Mouse (Mus musculus): Measurements from ENCODE around the gene Myo1h. TPM values are rescaled to one million over a fixed set of nuclear protein-coding genes. Genes with fewer than 3 reads are reported as not detected.

Myo1h gene
- polyA plus RNA-seq, 1 experiment = 1.4 TPM

- no peaks in the 10 kb centered on the region for H3K79me2 ChIP-seq (ENCODE audit: control insufficient read depth, insufficient read depth)
- H3ac ChIP-seq (ENCODE audit: control insufficient read depth, insufficient read length) = no peak overlapping the region
- no peak for TF ChIP-seq MYOD1 (IDR thresholded peaks at IDR 0.05; ENCODE audit: control insufficient read depth in 1 of 3, insufficient read length in 2 of 3, low read depth in 2 of 3)
- TF ChIP-seq TCF3 (IDR thresholded peaks at IDR 0.05; ENCODE audit: insufficient read length, low read depth) = no peak
- TF ChIP-seq MYOG (IDR thresholded peaks at IDR 0.05; ENCODE audit: control insufficient read depth in 1 of 3, insufficient read depth in 1 of 3, insufficient read length in 2 of 3, low read depth in 2 of 3) = no peak
- TF ChIP-seq POLR2A (IDR thresholded peaks at IDR 0.05; ENCODE audit: insufficient read length, low read depth) = no peak
- TF ChIP-seq SRF (IDR thresholded peaks at IDR 0.05; ENCODE audit: control insufficient read depth, insufficient read length, low read depth) = no peak
- TF ChIP-seq TCF12 (IDR thresholded peaks at IDR 0.05; ENCODE audit: insufficient read depth, poor library complexity, severe bottlenecking) = no peak
- TF ChIP-seq CEBPB (IDR thresholded peaks at IDR 0.05; ENCODE audit: insufficient read depth, poor library complexity, severe bottlenecking) = no peak
- no peak for TF ChIP-seq USF1 (IDR thresholded peaks at IDR 0.05; ENCODE audit: low read depth)
- TF ChIP-seq REST (IDR thresholded peaks at IDR 0.05; ENCODE audit: insufficient read depth, insufficient read length) = no peak
- no peak for TF ChIP-seq E2F4 (IDR thresholded peaks at IDR 0.05; ENCODE audit: insufficient read depth)
- TF ChIP-seq POLR2AphosphoS2 (IDR thresholded peaks at IDR 0.05; ENCODE audit: insufficient read length, low read depth) = no peak
- TF ChIP-seq MAX (IDR thresholded peaks at IDR 0.05; ENCODE audit: low read depth) = no peak
- no peaks in the 10 kb centered on the region for H3K27me3 ChIP-seq (ENCODE audit: control insufficient read depth, insufficient read depth, insufficient read length)
- no peak overlapping the region for H3K4me2 ChIP-seq (ENCODE audit: low read depth)
- no peak overlapping the region for H3K4me3 ChIP-seq
- H3K36me3 ChIP-seq (ENCODE audit: control insufficient read depth, insufficient read depth) = peaks cover 16% of the 10 kb centered on the region
Observed at GRCm38 (mm10) chr5:114408846-114409245, 119.9 kb downstream of the Myo1h start.

- Histone ChIP-seq H3K36me3 (ENCODE audit: control insufficient read depth, insufficient read depth) (peaks cover 19% of the 10 kb centered on the region), H3ac (ENCODE audit: control insufficient read depth, insufficient read length) (no peak overlapping the region), H3K27me3 (ENCODE audit: control insufficient read depth, insufficient read depth, insufficient read length) (no peaks in the 10 kb centered on the region), H3K4me3 (no peak overlapping the region), H3K79me2 (ENCODE audit: control insufficient read depth, insufficient read depth) (no peaks in the 10 kb centered on the region), H3K4me2 (ENCODE audit: low read depth) (no peak overlapping the region)
- TF ChIP-seq SRF (IDR thresholded peaks at IDR 0.05; ENCODE audit: control insufficient read depth, insufficient read length, low read depth) = no peak
- no peak for TF ChIP-seq POLR2AphosphoS2 (IDR thresholded peaks at IDR 0.05; ENCODE audit: insufficient read length, low read depth)
- peak in 2 of 3 experiments; percentile 42 to 62 for TF ChIP-seq MYOD1 (IDR thresholded peaks at IDR 0.05; ENCODE audit: control insufficient read depth in 1 of 3, insufficient read length in 2 of 3, low read depth in 2 of 3)
- TF ChIP-seq POLR2A (IDR thresholded peaks at IDR 0.05; ENCODE audit: insufficient read length, low read depth) = no peak
- TF ChIP-seq MYOG (IDR thresholded peaks at IDR 0.05; ENCODE audit: control insufficient read depth in 1 of 3, insufficient read depth in 1 of 3, insufficient read length in 2 of 3, low read depth in 2 of 3) = peak in 2 of 3 experiments; percentile 53 to 71
Observed at GRCm38 (mm10) chr5:114410429-114410828, 121.5 kb downstream of the Myo1h start.

- H3K4me2 ChIP-seq (ENCODE audit: low read depth) = no peak overlapping the region
- TF ChIP-seq TCF3 (IDR thresholded peaks at IDR 0.05; ENCODE audit: insufficient read length, low read depth) = no peak
- no peak for TF ChIP-seq MYOG (IDR thresholded peaks at IDR 0.05; ENCODE audit: control insufficient read depth in 1 of 3, insufficient read depth in 1 of 3, insufficient read length in 2 of 3, low read depth in 2 of 3)
- TF ChIP-seq USF1 (IDR thresholded peaks at IDR 0.05; ENCODE audit: low read depth) = no peak
- no peak for TF ChIP-seq TCF12 (IDR thresholded peaks at IDR 0.05; ENCODE audit: insufficient read depth, poor library complexity, severe bottlenecking)
- no peak for TF ChIP-seq POLR2A (IDR thresholded peaks at IDR 0.05; ENCODE audit: insufficient read length, low read depth)
- no peak for TF ChIP-seq E2F4 (IDR thresholded peaks at IDR 0.05; ENCODE audit: insufficient read depth)
- TF ChIP-seq POLR2AphosphoS2 (IDR thresholded peaks at IDR 0.05; ENCODE audit: insufficient read length, low read depth) = no peak
- TF ChIP-seq REST (IDR thresholded peaks at IDR 0.05; ENCODE audit: insufficient read depth, insufficient read length) = no peak
- TF ChIP-seq SRF (IDR thresholded peaks at IDR 0.05; ENCODE audit: control insufficient read depth, insufficient read length, low read depth) = no peak
- TF ChIP-seq MYOD1 (IDR thresholded peaks at IDR 0.05; ENCODE audit: control insufficient read depth in 1 of 3, insufficient read length in 2 of 3, low read depth in 2 of 3) = no peak
- no peak for TF ChIP-seq CEBPB (IDR thresholded peaks at IDR 0.05; ENCODE audit: insufficient read depth, poor library complexity, severe bottlenecking)
- no peak for TF ChIP-seq MAX (IDR thresholded peaks at IDR 0.05; ENCODE audit: low read depth)
- no peaks in the 10 kb centered on the region for H3K79me2 ChIP-seq (ENCODE audit: control insufficient read depth, insufficient read depth)
- peaks cover 17% of the 10 kb centered on the region for H3K36me3 ChIP-seq (ENCODE audit: control insufficient read depth, insufficient read depth)
- no peak overlapping the region for H3ac ChIP-seq (ENCODE audit: control insufficient read depth, insufficient read length)
- no peaks in the 10 kb centered on the region for H3K27me3 ChIP-seq (ENCODE audit: control insufficient read depth, insufficient read depth, insufficient read length)
- H3K4me3 ChIP-seq = no peak overlapping the region
Observed at GRCm38 (mm10) chr5:114412361-114412998, 123.5 kb downstream of the Myo1h start.

GRCm38 (mm10) chr5:114413067-114413735 lies 124.2 kb downstream of the Myo1h start:
- Histone ChIP-seq H3K4me2 (ENCODE audit: low read depth) (no peak overlapping the region), H3K4me3 (no peak overlapping the region), H3K36me3 (ENCODE audit: control insufficient read depth, insufficient read depth) (peaks cover 15% of the 10 kb centered on the region), H3K79me2 (ENCODE audit: control insufficient read depth, insufficient read depth) (no peaks in the 10 kb centered on the region), H3K27me3 (ENCODE audit: control insufficient read depth, insufficient read depth, insufficient read length) (no peaks in the 10 kb centered on the region), H3ac (ENCODE audit: control insufficient read depth, insufficient read length) (no peak overlapping the region)
- no peak for TF ChIP-seq CEBPB (IDR thresholded peaks at IDR 0.05; ENCODE audit: insufficient read depth, poor library complexity, severe bottlenecking)
- no peak for TF ChIP-seq POLR2A (IDR thresholded peaks at IDR 0.05; ENCODE audit: insufficient read length, low read depth)
- no peak for TF ChIP-seq SRF (IDR thresholded peaks at IDR 0.05; ENCODE audit: control insufficient read depth, insufficient read length, low read depth)
- no peak for TF ChIP-seq TCF3 (IDR thresholded peaks at IDR 0.05; ENCODE audit: insufficient read length, low read depth)
- no peak for TF ChIP-seq POLR2AphosphoS2 (IDR thresholded peaks at IDR 0.05; ENCODE audit: insufficient read length, low read depth)
- no peak for TF ChIP-seq E2F4 (IDR thresholded peaks at IDR 0.05; ENCODE audit: insufficient read depth)

Other genes with a start within 250 kb of the Myo1h start
- 12.3 TPM for gene Usp30, start 223.7 kb upstream of the Myo1h start, polyA plus RNA-seq (2012; fragmentation: generic; extraction: Trizol)
- gene Svop, start 197.6 kb upstream of the Myo1h start, polyA plus RNA-seq (2012; fragmentation: generic; extraction: Trizol) = 0.05 TPM
- 5.7 TPM for gene Alkbh2, start 160.9 kb upstream of the Myo1h start, polyA plus RNA-seq (2012; fragmentation: generic; extraction: Trizol)
- gene Ung, start 158.8 kb upstream of the Myo1h start, polyA plus RNA-seq (2012; fragmentation: generic; extraction: Trizol) = 2.7 TPM
- gene Acacb, start 142.6 kb upstream of the Myo1h start, polyA plus RNA-seq (2012; fragmentation: generic; extraction: Trizol) = 0.84 TPM
- 0.01 TPM for gene Foxn4, start 15.4 kb upstream of the Myo1h start, polyA plus RNA-seq (2012; fragmentation: generic; extraction: Trizol)
- 84.1 TPM for gene Kctd10, start 91.3 kb downstream of the Myo1h start, polyA plus RNA-seq (2012; fragmentation: generic; extraction: Trizol)
- 56.0 TPM for gene Ube3b, start 91.4 kb downstream of the Myo1h start, polyA plus RNA-seq (2012; fragmentation: generic; extraction: Trizol)
- 19.9 TPM for gene Mmab, start 154.9 kb downstream of the Myo1h start, polyA plus RNA-seq (2012; fragmentation: generic; extraction: Trizol)
- gene Mvk, start 155.1 kb downstream of the Myo1h start, polyA plus RNA-seq (2012; fragmentation: generic; extraction: Trizol) = 56.6 TPM

Data from myocyte (in vitro differentiated cells).